Mouse (Mus musculus): ENCODE results near the gene BC037034. TPM values are rescaled to one million over a fixed set of nuclear protein-coding genes. Genes with fewer than 3 reads are reported as not detected.

BC037034 gene
- polyA plus RNA-seq (2012; fragmentation: generic; extraction: Trizol) = 10 to 100 TPM in 1 of 2 experiments, 1 to 10 TPM in 1; 2.6 to 12.4 TPM

DNA sequence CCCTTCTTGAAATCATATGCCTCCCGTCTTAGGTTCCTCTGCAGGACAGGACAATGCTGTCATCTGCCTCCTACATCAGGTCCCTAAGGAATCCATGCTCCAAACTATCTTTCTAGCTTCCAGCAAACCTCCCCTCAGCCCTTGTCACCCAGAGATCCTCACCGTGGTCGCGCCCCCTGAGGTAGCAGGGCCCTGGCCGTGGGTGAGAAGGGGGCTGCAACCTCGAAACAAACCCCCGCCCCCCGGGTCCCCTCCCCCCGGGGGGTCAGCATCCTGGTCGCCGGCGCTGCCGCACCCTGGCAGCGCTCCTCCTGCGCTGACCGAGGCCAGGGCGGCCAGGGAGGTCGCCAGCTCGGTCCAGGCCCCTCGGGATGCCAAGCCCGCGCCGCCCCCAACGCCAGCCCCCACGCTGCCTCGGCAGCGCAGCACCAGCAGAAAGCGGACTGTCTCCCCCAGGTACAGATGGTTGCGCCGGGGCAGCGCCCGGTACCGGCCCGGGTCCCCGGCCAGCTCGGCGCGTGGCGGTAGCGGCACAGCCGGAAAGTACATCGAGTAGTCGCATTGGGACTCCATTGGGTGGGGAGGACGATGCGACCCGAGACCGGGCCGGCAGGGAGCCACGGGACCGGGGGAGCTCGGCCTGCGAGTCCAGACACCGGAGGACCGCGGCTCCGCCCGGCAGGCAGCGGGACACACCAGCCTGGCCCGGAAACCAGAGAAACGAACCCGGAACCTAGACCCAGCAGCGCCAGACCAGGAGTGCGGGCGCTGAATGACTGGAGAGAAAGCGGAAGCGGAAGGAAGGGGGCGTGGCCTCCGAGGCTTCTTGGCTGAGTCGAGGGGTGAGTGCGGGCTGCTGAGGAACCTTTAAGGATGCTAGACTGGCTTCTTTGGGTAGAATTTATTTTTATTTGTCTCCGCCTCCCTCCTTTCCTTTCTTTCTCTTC lies at the start of gene BC037034:
TSS of gene BC037034 (minus strand) at position 774 of the 947 bp plus-strand sequence.

DNA sequence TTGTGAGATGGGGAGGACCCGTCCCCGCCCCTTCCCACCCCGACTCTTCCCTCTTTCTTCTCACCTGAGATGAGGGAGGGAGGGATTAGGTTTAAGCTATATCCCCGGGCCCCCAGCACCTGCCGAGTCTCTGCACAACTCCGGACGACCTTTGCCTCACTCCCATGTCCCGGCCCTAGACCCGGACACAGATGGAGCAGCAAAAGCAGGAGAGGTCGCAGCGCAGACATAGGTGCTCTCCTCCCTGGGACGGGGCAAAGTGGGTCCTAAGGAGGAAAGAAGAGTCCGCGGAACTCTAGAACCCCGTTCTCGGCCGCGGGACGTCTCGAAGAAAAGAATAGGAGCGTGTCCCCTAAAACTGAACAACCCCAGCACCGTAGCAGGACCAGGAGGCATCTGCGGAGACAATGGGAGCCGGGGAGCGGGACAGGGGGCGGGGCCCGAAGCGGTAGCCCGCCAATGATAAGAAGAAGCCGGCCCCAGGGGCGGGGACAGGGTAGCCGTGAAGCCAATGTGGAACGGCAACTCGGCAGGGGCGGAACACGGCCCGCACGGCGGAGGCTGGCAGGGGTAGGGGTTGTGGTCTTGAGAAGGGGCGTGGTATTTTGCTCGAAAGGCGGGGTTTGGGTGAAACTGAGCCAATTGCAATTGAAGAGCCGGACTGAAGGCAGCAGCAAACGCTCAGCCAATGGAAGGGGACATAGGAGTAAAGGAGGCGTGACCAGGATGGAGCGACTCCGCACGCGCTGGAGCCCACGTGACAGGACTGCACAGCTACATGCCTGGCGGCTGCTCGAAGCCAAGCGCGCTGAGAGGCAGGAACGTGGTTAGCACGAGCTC lies 16.0 kb upstream of the BC037034 start, which contains the start of the genes Gm43720, Gpc2 and Stag3:
TSS of gene Gm43720 (minus strand) at position 374 of the 840 bp plus-strand sequence.
TSS of gene Gpc2 (minus strand) at position 421 of the 840 bp plus-strand sequence.
TSS of gene Stag3 (plus strand) at position 656 of the 840 bp plus-strand sequence.

DNA sequence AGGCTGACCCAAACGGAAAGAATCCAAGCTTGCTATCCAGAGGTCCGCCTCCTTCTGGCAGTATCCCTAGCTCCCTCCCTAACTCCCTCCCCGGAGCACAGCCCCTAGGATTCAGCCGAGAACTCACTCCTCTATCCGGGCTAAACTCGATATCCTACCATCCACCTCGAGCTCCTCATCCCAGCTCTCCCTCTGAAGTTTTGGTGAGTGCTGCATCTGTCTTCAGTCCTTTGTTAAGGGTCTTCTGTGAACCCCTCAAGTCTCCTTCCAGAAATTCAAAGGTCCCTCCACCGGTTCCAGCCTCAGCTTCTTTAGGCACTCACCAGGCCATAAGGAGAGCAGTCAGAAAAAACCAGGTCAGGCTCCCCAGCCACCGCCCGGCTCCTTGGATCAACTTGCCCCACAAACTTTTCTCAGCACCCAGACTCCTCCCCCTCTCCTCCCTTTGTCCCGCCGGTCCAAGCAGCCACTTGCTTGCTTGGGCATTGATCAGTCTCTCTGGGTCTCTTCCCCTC lies 8.6 kb upstream of the BC037034 start, which contains the start of gene Gal3st4:
TSS of gene Gal3st4 (minus strand) at position 432 of the 515 bp plus-strand sequence.

DNA sequence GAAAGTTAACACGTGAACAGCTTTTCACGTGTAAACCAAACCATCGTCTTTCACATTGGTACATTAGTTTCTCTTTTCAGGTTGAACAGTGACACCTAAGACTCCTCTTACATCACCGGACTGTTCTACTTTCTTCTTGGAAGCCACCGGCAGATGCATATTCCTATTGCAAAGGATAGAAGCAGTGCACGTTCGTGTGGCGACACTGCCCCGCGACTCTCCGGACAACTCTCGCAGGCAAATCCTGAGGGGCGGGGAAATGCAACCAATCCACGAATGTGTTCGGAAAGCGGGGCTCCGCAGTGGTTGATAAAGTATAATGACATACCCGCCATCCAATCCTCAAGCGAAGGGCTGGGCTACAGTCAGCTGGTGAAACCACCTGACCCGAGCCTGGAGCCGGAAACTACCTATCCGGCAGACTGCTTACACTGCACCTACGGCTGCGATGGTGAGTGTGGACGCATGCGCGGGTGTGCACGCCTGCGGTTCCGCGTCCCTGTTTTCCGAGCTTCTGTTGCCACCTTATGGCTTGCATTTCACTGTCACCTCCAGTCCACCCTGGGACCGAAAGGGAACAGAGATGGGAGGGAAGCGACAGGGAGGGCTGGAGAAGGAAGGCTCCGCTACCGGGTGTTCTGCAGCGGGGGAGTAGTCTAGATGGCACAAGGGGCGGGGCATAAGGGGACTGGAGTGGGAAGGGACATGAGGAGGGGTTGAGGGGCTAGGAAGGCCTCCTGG lies 8.3 kb downstream of the BC037034 start, which contains the start of gene Lamtor4:
TSS of gene Lamtor4 (plus strand) at position 130 of the 741 bp plus-strand sequence.

DNA sequence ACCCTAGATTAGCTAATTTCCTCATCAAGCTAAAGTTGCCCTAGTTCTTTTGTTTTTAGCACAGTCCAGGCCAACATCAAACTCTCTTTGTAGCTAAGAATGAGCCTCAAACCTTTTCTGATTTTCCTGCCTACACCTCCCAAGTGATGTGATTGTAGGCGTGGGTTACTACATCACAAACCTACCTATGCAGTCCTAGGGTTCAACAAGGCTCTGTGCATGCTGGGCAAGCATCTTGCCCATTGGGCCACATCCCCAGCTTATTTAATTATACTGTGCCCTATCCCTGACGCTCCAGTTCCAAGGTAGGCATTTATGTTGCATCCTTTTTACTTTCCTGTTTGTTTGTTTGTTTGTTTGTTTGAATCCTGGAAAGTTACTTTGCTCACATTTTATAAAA lies 38.1 kb downstream of the BC037034 start, which contains the start of gene Nxpe5:
TSS of gene Nxpe5 (plus strand) at position 199 of the 400 bp plus-strand sequence.

Other genes starting within 250 kb of the BC037034 start
- not detected for gene Smok3a, start 242.8 kb downstream of the BC037034 start, polyA plus RNA-seq (2012; fragmentation: generic; extraction: Trizol)
- gene Smok3b, start 242.6 kb downstream of the BC037034 start, polyA plus RNA-seq (2012; fragmentation: generic; extraction: Trizol) = not detected
- not detected for gene Smok3c, start 210.8 kb downstream of the BC037034 start, polyA plus RNA-seq (2012; fragmentation: generic; extraction: Trizol)
- gene Zkscan1, start 178.9 kb downstream of the BC037034 start, polyA plus RNA-seq (2012; fragmentation: generic; extraction: Trizol) = 1 to 10 TPM in 1 of 2 experiments, under 1 TPM in 1; 0.23 to 4.5 TPM
- gene Zscan21, start 147.1 kb downstream of the BC037034 start, polyA plus RNA-seq (2012; fragmentation: generic; extraction: Trizol) = 10 to 100 TPM in 1 of 2 experiments, 1 to 10 TPM in 1; 1.8 to 19.0 TPM
- 1 to 10 TPM in 1 of 2 experiments, under 1 TPM in 1; 0.56 to 3.5 TPM for gene Zfp113, start 108.3 kb downstream of the BC037034 start, polyA plus RNA-seq (2012; fragmentation: generic; extraction: Trizol)
- 100 to 1,000 TPM; 170 to 230 TPM for gene Cops6, start 103.0 kb downstream of the BC037034 start, polyA plus RNA-seq (2012; fragmentation: generic; extraction: Trizol)
- gene Ap4m1, start 92.0 kb downstream of the BC037034 start, polyA plus RNA-seq (2012; fragmentation: generic; extraction: Trizol) = 10 to 100 TPM in 1 of 2 experiments, 1 to 10 TPM in 1; 6.1 to 21.4 TPM
- 100 to 1,000 TPM in 1 of 2 experiments, 10 to 100 TPM in 1; 61.2 to 191 TPM for gene Mcm7, start 91.6 kb downstream of the BC037034 start, polyA plus RNA-seq (2012; fragmentation: generic; extraction: Trizol)
- 10 to 100 TPM; 25.1 to 32.8 TPM for gene Taf6, start 76.6 kb downstream of the BC037034 start, polyA plus RNA-seq (2012; fragmentation: generic; extraction: Trizol)
- gene Cnpy4, start 76.5 kb downstream of the BC037034 start, polyA plus RNA-seq (2012; fragmentation: generic; extraction: Trizol) = 10 to 100 TPM in 1 of 2 experiments, 1 to 10 TPM in 1; 3.2 to 41.2 TPM
- 1 to 10 TPM in 1 of 2 experiments, under 1 TPM in 1; 0.83 to 3.0 TPM for gene Mblac1, start 69.7 kb downstream of the BC037034 start, polyA plus RNA-seq (2012; fragmentation: generic; extraction: Trizol)
- not detected for gene Nxpe5, start 38.1 kb downstream of the BC037034 start, polyA plus RNA-seq (2012; fragmentation: generic; extraction: Trizol)
- gene Lamtor4, start 8.6 kb downstream of the BC037034 start, polyA plus RNA-seq (2012; fragmentation: generic; extraction: Trizol) = 100 to 1,000 TPM in 1 of 2 experiments, 10 to 100 TPM in 1; 81.8 to 128 TPM
- gene Gal3st4, start 8.8 kb upstream of the BC037034 start, polyA plus RNA-seq (2012; fragmentation: generic; extraction: Trizol) = under 1 TPM in 1 of 2 experiments, not detected in 1; 0.60 TPM
- under 1 TPM in 1 of 2 experiments, not detected in 1; 0.01 TPM for gene Gm43720, start 15.9 kb upstream of the BC037034 start, polyA plus RNA-seq (2012; fragmentation: generic; extraction: Trizol)
- gene Gpc2, start 16.0 kb upstream of the BC037034 start, polyA plus RNA-seq (2012; fragmentation: generic; extraction: Trizol) = not detected
- gene Stag3, start 16.2 kb upstream of the BC037034 start, polyA plus RNA-seq (2012; fragmentation: generic; extraction: Trizol) = under 1 TPM in 1 of 2 experiments, not detected in 1; 0.04 TPM
- gene Pvrig, start 77.9 kb upstream of the BC037034 start, polyA plus RNA-seq (2012; fragmentation: generic; extraction: Trizol) = not detected
- 1 to 10 TPM in 1 of 2 experiments, under 1 TPM in 1; 0.09 to 2.4 TPM for gene Zfp157, start 177.4 kb upstream of the BC037034 start, polyA plus RNA-seq (2012; fragmentation: generic; extraction: Trizol)